Mouse (Mus musculus): ENCODE data around the gene BC030870. TPM values are rescaled to one million over a fixed set of nuclear protein-coding genes. Genes with fewer than 3 reads are reported as not detected.

Gene BC030870
- polyA plus RNA-seq, 1 experiment from 2014 or later, result not detected

DNA sequence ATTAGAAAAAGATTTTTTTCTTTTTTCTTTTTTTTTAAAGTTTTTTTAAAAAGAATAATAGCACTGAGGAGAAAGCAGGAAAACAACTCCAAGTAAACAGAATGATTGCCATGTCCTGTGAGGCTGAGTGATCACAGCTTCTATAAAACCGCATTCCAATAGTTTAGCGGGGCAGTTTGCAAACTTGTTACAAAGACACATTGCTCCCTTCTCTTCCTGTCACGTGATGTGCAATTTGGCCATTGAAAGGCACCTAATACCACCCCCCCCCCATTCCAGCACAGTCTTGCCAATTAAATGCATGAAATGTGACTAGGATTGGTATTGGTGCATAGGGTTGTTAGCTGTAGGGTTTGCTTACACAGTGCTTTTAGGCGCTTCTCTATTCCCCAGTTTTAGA, 58.4 kb downstream of the BC030870 start:
- Histone ChIP-seq H3K27me3 (replicated peaks) (no peaks in the 10 kb centered on the region), H3K9me3 (replicated peaks) (no peaks in the 10 kb centered on the region), H3K27ac (replicated peaks) (no peak overlapping the region), H3K9ac (replicated peaks) (no peak overlapping the region), H3K4me1 (no peaks in the 10 kb centered on the region), H3K4me2 (no peak overlapping the region), H3K4me3 (replicated peaks) (no peak overlapping the region), H3K36me3 (no peaks in the 10 kb centered on the region)
- no peak for ATAC-seq (ENCODE audit: low FRiP score)
- 51% methylated on average over 4 of the region's 4 CpGs for WGBS

DNA sequence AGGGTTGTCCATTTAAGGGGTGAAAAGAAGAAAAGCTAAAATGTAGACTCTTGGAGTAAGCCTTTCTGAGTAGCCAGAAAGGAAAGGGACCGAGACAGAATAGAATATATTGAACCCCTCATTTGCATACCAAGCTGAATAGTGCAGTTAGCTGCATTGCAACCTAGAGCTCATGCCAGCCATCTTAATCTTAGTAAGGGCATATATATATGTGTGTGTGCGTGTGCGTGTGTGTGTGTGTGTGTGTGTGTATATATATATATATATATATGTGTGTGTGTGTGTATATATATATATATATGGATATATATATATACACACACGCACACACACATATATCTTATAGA, 60.9 kb downstream of the BC030870 start:
- 63% methylated on average over 4 of the region's 4 CpGs for WGBS
- H3K4me1 ChIP-seq, result no peaks in the 10 kb centered on the region
- H3K9me3 ChIP-seq (replicated peaks), result no peaks in the 10 kb centered on the region
- no peak overlapping the region for H3K4me3 ChIP-seq (replicated peaks)
- no peak overlapping the region for H3K4me2 ChIP-seq
- no peaks in the 10 kb centered on the region for H3K36me3 ChIP-seq
- H3K27ac ChIP-seq (replicated peaks), result no peak overlapping the region
- H3K9ac ChIP-seq (replicated peaks), result no peak overlapping the region
- no peak for ATAC-seq (ENCODE audit: low FRiP score)
- no peaks in the 10 kb centered on the region for H3K27me3 ChIP-seq (replicated peaks)

DNA sequence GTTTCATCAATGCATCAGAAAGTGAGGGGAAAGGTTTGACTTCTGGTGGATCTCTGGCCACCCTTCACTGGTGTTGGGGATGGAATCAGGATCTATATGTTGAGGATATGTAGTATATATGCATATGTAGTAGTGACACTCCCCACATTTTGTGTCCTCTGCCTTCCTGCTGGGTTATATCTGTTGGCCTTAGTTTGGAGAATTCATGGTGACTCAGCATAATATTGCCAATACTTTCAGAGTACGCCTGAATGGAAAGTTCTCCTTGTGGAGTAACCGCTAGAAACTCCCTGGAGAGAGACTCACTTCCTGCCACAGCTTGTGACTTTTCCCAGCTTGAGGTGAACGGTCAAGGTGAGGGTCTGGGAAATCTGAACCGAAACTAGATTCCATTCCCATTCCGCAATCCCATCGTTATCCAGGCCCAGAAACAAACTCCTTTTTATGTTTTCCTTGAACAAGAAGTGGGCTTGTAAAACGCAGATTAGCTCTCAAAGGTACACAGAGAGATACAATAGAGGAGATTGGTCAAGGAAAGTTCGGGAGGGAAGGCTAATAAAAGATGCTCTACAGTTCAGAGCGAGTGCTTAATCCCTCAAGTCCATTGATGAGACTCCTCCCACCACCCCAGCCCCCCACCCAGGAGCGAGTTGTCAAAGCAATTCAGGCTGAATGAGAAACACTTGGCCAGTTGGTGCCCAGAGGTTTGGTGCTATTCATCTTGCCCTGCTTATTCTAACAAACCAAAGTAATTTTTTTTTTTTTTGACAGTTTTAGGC, 61.5 kb downstream of the BC030870 start:
- H3K4me2 ChIP-seq, result no peak overlapping the region
- ATAC-seq (ENCODE audit: low FRiP score), result no peak
- H3K4me1 ChIP-seq, result no peaks in the 10 kb centered on the region
- no peak overlapping the region for H3K27ac ChIP-seq (replicated peaks)
- H3K4me3 ChIP-seq (replicated peaks), result no peak overlapping the region
- H3K27me3 ChIP-seq (replicated peaks), result no peaks in the 10 kb centered on the region
- H3K9me3 ChIP-seq (replicated peaks), result no peaks in the 10 kb centered on the region
- 20% methylated on average over 10 of the region's 10 CpGs for WGBS
- no peak overlapping the region for H3K9ac ChIP-seq (replicated peaks)
- H3K36me3 ChIP-seq, result no peaks in the 10 kb centered on the region

DNA sequence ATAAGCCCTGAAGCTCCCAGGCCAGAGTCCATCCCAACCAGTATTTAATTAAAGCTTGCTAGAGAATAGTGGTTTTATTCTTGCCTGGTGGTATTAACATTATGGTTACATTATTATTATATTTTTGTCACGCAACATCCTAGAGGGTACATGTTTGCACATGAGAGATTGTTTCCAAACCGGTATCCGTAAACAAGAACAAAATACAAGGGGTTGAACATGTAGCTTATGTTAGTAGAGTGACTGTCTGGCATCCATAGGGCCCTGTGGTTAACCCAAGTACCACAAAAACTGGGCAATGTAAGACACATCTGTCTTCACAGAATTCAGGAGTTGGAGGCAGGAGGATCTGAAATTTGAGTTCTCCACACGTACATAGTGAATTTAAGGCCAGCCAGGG, 62.3 kb downstream of the BC030870 start:
- no peak overlapping the region for H3K27ac ChIP-seq (replicated peaks)
- no peaks in the 10 kb centered on the region for H3K9me3 ChIP-seq (replicated peaks)
- WGBS, result 94% methylated on average over 4 of the region's 4 CpGs
- no peaks in the 10 kb centered on the region for H3K27me3 ChIP-seq (replicated peaks)
- no peak overlapping the region for H3K4me3 ChIP-seq (replicated peaks)
- H3K4me2 ChIP-seq, result no peak overlapping the region
- no peaks in the 10 kb centered on the region for H3K36me3 ChIP-seq
- H3K4me1 ChIP-seq, result no peaks in the 10 kb centered on the region
- H3K9ac ChIP-seq (replicated peaks), result no peak overlapping the region
- ATAC-seq (ENCODE audit: low FRiP score), result no peak

DNA sequence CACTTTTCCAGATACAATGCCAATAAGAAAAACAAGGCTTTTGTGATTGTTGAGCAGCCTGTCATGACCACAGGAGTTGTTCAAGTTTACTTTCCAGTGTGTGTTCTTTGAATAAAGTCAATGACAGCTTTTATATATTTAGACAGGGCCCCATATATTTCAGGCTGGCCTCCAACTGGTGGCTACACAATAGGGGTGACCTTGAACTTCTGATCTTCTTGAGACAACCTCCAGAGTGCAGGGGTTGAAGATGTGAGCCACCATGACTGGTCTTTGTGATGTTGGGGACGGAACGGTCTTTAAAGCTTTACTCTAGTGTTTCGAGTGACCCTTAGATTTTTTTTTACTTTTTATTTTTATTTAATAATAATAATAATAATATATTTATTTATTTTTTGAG, 63.7 kb downstream of the BC030870 start:
- H3K9me3 ChIP-seq (replicated peaks), result no peaks in the 10 kb centered on the region
- H3K4me1 ChIP-seq, result no peaks in the 10 kb centered on the region
- 94% methylated on average over 3 of the region's 3 CpGs for WGBS
- no peak overlapping the region for H3K4me2 ChIP-seq
- no peak for ATAC-seq (ENCODE audit: low FRiP score)
- no peaks in the 10 kb centered on the region for H3K27me3 ChIP-seq (replicated peaks)
- H3K36me3 ChIP-seq, result no peaks in the 10 kb centered on the region
- H3K4me3 ChIP-seq (replicated peaks), result no peak overlapping the region
- H3K27ac ChIP-seq (replicated peaks), result no peak overlapping the region
- no peak overlapping the region for H3K9ac ChIP-seq (replicated peaks)

DNA sequence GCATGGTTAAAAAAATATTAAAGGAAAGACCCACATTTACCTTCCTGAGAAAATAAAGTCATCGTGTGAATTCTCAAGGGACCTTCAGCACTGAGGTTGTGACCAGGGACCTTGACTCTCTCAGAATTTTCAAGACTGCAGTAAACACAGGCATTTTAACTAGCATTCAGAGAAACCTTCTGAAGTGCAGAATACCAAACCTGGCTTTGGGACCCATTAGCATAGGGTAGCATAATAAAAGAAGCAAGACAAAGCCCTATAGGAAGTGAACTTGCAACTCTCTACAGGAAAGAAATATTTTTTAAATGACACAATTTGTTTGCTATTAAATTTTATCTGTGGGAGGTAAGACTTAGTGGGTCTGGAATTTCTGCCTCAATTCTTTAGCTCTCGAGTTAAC, 65.3 kb downstream of the BC030870 start:
- Histone ChIP-seq H3K36me3 (no peaks in the 10 kb centered on the region), H3K9me3 (replicated peaks) (no peaks in the 10 kb centered on the region), H3K27me3 (replicated peaks) (no peaks in the 10 kb centered on the region), H3K27ac (replicated peaks) (no peak overlapping the region), H3K4me1 (no peaks in the 10 kb centered on the region), H3K4me2 (no peak overlapping the region), H3K4me3 (replicated peaks) (no peak overlapping the region), H3K9ac (replicated peaks) (no peak overlapping the region)
- ATAC-seq (ENCODE audit: low FRiP score), result no peak
- WGBS, result 47% methylated on average over 2 of the region's 2 CpGs

DNA sequence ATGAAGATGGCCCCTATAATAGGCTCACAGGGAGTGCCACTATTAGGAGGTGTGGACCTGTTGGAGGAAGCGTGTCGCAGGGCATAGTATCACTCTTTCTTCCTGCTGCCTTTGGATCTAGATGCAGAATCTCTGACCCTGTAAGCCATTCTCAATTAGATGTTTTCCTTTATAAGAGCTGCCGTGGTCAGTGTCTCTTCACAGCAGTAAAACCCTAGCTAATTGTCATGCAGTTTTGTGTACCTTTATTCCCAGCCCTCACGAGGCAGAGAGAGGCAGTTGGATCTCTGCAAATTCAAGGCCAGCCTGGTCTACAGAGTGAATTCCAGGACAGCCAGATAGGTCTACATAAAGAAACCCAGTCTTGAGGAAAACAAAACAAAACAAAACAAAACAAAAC, 67.2 kb downstream of the BC030870 start:
- Histone ChIP-seq H3K36me3 (no peaks in the 10 kb centered on the region), H3K27me3 (replicated peaks) (no peaks in the 10 kb centered on the region), H3K9me3 (replicated peaks) (no peaks in the 10 kb centered on the region), H3K9ac (replicated peaks) (no peak overlapping the region), H3K4me2 (no peak overlapping the region), H3K27ac (replicated peaks) (no peak overlapping the region), H3K4me1 (no peaks in the 10 kb centered on the region), H3K4me3 (replicated peaks) (no peak overlapping the region)
- 57% methylated on average over 4 of the region's 4 CpGs for whole genome bisulfite sequencing
- ATAC-seq (ENCODE audit: low FRiP score), result no peak

DNA sequence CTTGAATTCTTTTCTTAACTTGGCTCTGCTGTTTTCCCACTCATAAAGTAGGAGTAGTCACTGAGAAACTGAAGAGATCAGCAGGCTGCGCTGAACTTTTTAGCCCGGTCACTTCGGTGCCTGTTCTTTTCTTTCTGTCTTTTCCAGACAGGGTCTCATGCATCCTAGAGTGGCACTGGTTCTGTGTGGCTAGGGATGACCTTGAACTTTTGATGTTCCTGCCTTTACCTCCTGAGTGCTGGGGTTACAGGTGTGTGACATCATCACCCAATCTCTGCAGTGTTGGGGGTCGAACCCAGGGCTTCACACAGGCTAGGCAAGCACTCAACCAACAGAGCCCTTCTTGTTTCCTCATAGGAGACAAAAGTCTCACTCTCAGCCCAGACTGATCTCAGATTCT, 72.6 kb downstream of the BC030870 start:
- no peak overlapping the region for H3K9ac ChIP-seq (replicated peaks)
- H3K36me3 ChIP-seq, result no peaks in the 10 kb centered on the region
- no peaks in the 10 kb centered on the region for H3K9me3 ChIP-seq (replicated peaks)
- no peak overlapping the region for H3K27ac ChIP-seq (replicated peaks)
- H3K4me1 ChIP-seq, result peaks cover 6% of the 10 kb centered on the region; the same call in 1 of the 2 replicates
- WGBS, result 95% methylated on average over 4 of the region's 4 CpGs
- no peak overlapping the region for H3K4me2 ChIP-seq
- ATAC-seq (ENCODE audit: low FRiP score), result no peak
- no peaks in the 10 kb centered on the region for H3K27me3 ChIP-seq (replicated peaks)
- H3K4me3 ChIP-seq (replicated peaks), result no peak overlapping the region

DNA sequence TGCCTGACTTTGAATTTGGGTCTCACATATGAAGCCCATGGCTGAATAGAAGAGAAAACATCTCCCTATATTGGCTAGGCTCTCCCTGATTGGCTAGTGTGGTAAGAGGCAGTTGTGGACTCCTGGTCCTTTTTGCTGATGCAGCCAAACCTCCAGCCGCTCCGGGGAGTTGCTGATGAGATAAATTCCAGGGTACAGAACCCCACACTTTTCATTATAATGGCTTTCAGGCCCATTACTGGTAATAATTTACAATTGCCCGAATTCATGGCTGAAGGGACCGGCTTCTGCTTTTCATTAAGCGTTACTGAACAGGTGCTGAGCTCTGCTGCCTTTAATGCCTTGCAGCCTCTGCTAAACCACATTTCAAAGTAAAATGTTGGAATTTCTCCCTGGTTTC, 75.4 kb downstream of the BC030870 start:
- Histone ChIP-seq H3K9ac (replicated peaks) (no peak overlapping the region), H3K36me3 (no peaks in the 10 kb centered on the region), H3K4me3 (replicated peaks) (no peak overlapping the region), H3K4me1 (peaks cover 6% of the 10 kb centered on the region; the same call in 1 of the 2 replicates), H3K27me3 (replicated peaks) (no peaks in the 10 kb centered on the region), H3K27ac (replicated peaks) (no peak overlapping the region; the same call in 1 of the 2 replicates), H3K4me2 (no peak overlapping the region), H3K9me3 (replicated peaks) (no peaks in the 10 kb centered on the region)
- ATAC-seq (ENCODE audit: low FRiP score), result 0 out of 2 replicates have a peak, but pooled peaks have one; percentile 49
- 17% methylated on average over 5 of the region's 5 CpGs for WGBS

DNA sequence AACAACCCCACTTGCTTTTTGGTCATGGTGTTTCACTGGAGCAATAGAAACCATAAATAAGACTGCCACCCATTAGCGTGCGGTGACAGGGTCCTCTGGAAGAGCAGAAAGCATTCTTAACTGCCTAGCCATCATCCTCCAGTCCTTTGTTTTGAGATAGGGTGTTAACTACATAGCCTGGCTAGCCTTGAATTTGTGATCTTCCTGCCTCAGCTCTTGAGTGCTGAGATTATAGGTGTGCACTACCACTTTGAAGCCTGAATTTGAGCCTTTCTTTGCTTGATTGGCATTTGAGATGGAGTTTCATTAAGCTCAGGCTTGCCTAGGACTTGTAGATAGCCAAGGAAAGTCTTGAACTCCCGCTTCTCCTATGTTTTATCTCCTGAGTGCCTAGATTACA, 75.8 kb downstream of the BC030870 start:
- Histone ChIP-seq H3K36me3 (no peaks in the 10 kb centered on the region), H3K4me3 (replicated peaks) (no peak overlapping the region), H3K9ac (replicated peaks) (no peak overlapping the region), H3K4me1 (peaks cover 6% of the 10 kb centered on the region; the same call in 1 of the 2 replicates), H3K27ac (replicated peaks) (no peak overlapping the region; the same call in 1 of the 2 replicates), H3K4me2 (no peak overlapping the region), H3K27me3 (replicated peaks) (no peaks in the 10 kb centered on the region), H3K9me3 (replicated peaks) (no peaks in the 10 kb centered on the region)
- 44% methylated on average over 3 of the region's 3 CpGs for WGBS
- no peak for ATAC-seq (ENCODE audit: low FRiP score)

DNA sequence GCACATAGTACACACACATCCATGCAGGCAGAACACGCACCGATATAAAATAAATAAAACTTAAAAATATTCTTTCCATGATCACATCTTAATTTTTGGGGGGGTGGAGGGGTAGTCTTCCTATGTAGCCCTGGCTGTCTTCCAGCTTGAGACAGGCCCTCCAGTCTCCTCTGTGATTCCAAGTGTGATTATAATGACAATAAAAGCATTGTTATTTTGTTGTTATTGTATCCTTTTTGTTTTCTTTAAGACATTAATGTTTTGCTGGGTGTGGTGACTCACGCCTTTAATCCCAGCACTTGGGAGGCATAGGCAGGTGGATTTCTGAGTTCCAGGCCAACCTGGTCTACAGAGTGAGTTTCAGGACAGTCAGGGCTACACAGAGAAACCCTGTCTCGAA, 81.6 kb downstream of the BC030870 start:
- no peak overlapping the region for H3K4me3 ChIP-seq (replicated peaks)
- H3K27ac ChIP-seq (replicated peaks), result no peak overlapping the region
- WGBS, result 89% methylated on average over 4 of the region's 4 CpGs

DNA sequence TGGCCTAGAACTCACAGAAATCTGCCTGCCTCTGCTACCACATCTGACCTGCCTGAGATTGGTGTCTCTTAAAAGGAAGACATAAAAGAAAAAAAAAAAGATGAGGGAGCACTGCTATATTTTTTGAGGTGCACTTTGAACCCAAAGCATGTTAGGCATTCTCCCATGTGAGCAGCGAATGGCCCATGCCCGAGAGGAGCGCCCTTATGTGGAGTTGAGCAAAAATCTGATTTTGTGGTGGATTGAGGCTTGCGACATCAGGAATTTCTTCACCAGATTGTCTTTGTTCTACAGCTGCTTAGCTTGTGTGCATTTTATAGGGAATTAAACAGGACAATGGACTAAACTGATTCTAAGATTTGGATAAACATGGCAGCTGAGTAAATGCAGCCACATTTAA, 82.2 kb downstream of the BC030870 start:
- 95% methylated on average over 4 of the region's 4 CpGs for WGBS
- Histone ChIP-seq H3K27me3 (replicated peaks) (no peaks in the 10 kb centered on the region), H3K9me3 (replicated peaks) (no peaks in the 10 kb centered on the region), H3K4me3 (replicated peaks) (no peak overlapping the region), H3K4me2 (no peak overlapping the region), H3K36me3 (no peaks in the 10 kb centered on the region), H3K9ac (replicated peaks) (no peak overlapping the region), H3K27ac (replicated peaks) (no peak overlapping the region), H3K4me1 (no peaks in the 10 kb centered on the region)
- no peak for ATAC-seq (ENCODE audit: low FRiP score)

More for the DNA sequence above, 81.6 kb downstream of the BC030870 start:
- Histone ChIP-seq H3K4me2 (no peak overlapping the region), H3K9ac (replicated peaks) (no peak overlapping the region), H3K9me3 (replicated peaks) (no peaks in the 10 kb centered on the region), H3K36me3 (no peaks in the 10 kb centered on the region), H3K27me3 (replicated peaks) (no peaks in the 10 kb centered on the region), H3K4me1 (no peaks in the 10 kb centered on the region)
- ATAC-seq (ENCODE audit: low FRiP score), result no peak
